Mouse (Mus musculus) lung, postnatal 0 days (tissue): ENCODE measurements around the gene Itpr2. TPM values are rescaled to one million over a fixed set of nuclear protein-coding genes. Genes with fewer than 3 reads are reported as not detected.

Experiments used
- ATAC-seq: fragments of 200-750 bp; cut with Nextera tagmentation; 2 replicates; pipeline ENCODE4 v1.8.0; 2017; ENCODE audit warnings: moderate library complexity
- DNase-seq: peaks from one replicate; pipeline ENCODE4 v3.0.0-alpha.2; 2016; ENCODE audit warnings: low spot score
- H3K27ac ChIP-seq: fragments of 300-500 bp; sonication (generic); 2 replicates; pipeline ENCODE4 v1.5.1; 2014; ENCODE audit warnings: antibody characterized with exemption, mild to moderate bottlenecking, low read length, mixed read lengths
- H3K27me3 ChIP-seq: fragments of 300-500 bp; sonication (generic); replicated peaks from 2 replicates; pipeline ENCODE4 v1.6.1; 2014; ENCODE audit warnings: low read length, mixed read lengths; ENCODE audit not compliant: insufficient read depth
- H3K36me3 ChIP-seq: fragments of 300-500 bp; sonication (generic); 2 replicates; pipeline ENCODE4 v1.6.1; 2014; ENCODE audit warnings: low read length, mixed read lengths; ENCODE audit not compliant: insufficient read depth
- H3K4me1 ChIP-seq: fragments of 300-500 bp; sonication (generic); 2 replicates; pipeline ENCODE4 v1.6.1; 2014; ENCODE audit warnings: antibody characterized with exemption, low read depth, low read length, mixed read lengths; ENCODE audit not compliant: insufficient read depth
- H3K4me2 ChIP-seq: fragments of 300-500 bp; sonication (generic); replicated peaks from 2 replicates; pipeline ENCODE4 v1.6.1; 2014; ENCODE audit warnings: low read depth, mild to moderate bottlenecking, low read length, moderate library complexity, mixed read lengths
- H3K4me3 ChIP-seq: fragments of 300-500 bp; sonication (generic); 2 replicates; pipeline ENCODE4 v1.5.1; 2014; ENCODE audit warnings: low read depth, low read length
- H3K9ac ChIP-seq: fragments of 300-500 bp; sonication (generic); replicated peaks from 2 replicates; pipeline ENCODE4 v1.6.1; 2014; ENCODE audit warnings: low read depth, mild to moderate bottlenecking
- H3K9me3 ChIP-seq: fragments of 300-500 bp; sonication (generic); 2 replicates; pipeline ENCODE4 v1.6.1; 2016; ENCODE audit warnings: low read length, mixed read lengths
- CTCF ChIP-seq: IDR thresholded peaks from 2 replicates; pipeline ENCODE4 v1.5.1; 2016; ENCODE audit warnings: antibody characterized with exemption, mild to moderate bottlenecking
- EP300 ChIP-seq: IDR thresholded peaks from 2 replicates; pipeline ENCODE4 v1.6.1; 2016; ENCODE audit warnings: antibody characterized with exemption, mild to moderate bottlenecking, control low read depth
- WGBS: fragments of 180-500 bp; shearing (Covaris S2); extraction: QIAGEN DNeasy Blood & Tissue Kit; methylation state at CpG from one replicate; pipeline ENCODE4 v1.1.7; 2014; 5-methylcytosine and 5-hydroxymethylcytosine counted together
- polyA plus RNA-seq: library from polyadenylated mRNA; unstranded; fragments of >200 nt; fragmentation: Nextera tagmentation; extraction: Ambion mirVana; gene quantifications from 2 replicates; pipeline ENCODE4 v1.2.1, GENCODE M21; 2015

Gene Itpr2
- polyA plus RNA-seq, 1 experiment from 2014 or later = 15.7 TPM

- DNase-seq (peak; percentile 17), ATAC-seq (peak; percentile 25; the same call in 1 of the 2 replicates)
- no peak overlapping the region for H3K4me3 ChIP-seq
- H3K4me1 ChIP-seq = no peaks in the 10 kb centered on the region
- no peak overlapping the region for H3K9ac ChIP-seq
- H3K36me3 ChIP-seq = no peaks in the 10 kb centered on the region
- TF ChIP-seq EP300 (no peak), CTCF (no peak)
- no peak overlapping the region for H3K27ac ChIP-seq
- H3K4me2 ChIP-seq = no peak overlapping the region
- WGBS = 73% methylated on average over 6 of the region's 6 CpGs
- H3K27me3 ChIP-seq = no peaks in the 10 kb centered on the region
- H3K9me3 ChIP-seq = no peaks in the 10 kb centered on the region
These were observed 290.8 kb downstream of the Itpr2 start for GRCm38 (mm10) chr6:146211233-146211632.

- ATAC-seq (peak; percentile 78), DNase-seq (peak; percentile 48)
- WGBS = 39% methylated on average over 6 of the region's 6 CpGs
These were observed 293.0 kb downstream of the Itpr2 start for GRCm38 (mm10) chr6:146208983-146209382.

GRCm38 (mm10) chr6:146207204-146207959 lies 294.6 kb downstream of the Itpr2 start:
- WGBS = 66% methylated on average over 10 of the region's 10 CpGs
- Histone ChIP-seq H3K4me2 (no peak overlapping the region), H3K4me3 (no peak overlapping the region), H3K9ac (no peak overlapping the region), H3K27ac (no peak overlapping the region), H3K27me3 (no peaks in the 10 kb centered on the region), H3K4me1 (no peaks in the 10 kb centered on the region), H3K36me3 (no peaks in the 10 kb centered on the region), H3K9me3 (no peaks in the 10 kb centered on the region)
- DNase-seq (no peak), ATAC-seq (peak; percentile 19; the same call in 1 of the 2 replicates)
- no peak for TF ChIP-seq CTCF
- TF ChIP-seq EP300 = no peak

More at GRCm38 (mm10) chr6:146208983-146209382, 293.0 kb downstream of the Itpr2 start:
- Histone ChIP-seq H3K27ac (no peak overlapping the region), H3K27me3 (no peaks in the 10 kb centered on the region), H3K4me1 (no peaks in the 10 kb centered on the region), H3K36me3 (no peaks in the 10 kb centered on the region), H3K4me2 (no peak overlapping the region), H3K9me3 (no peaks in the 10 kb centered on the region), H3K9ac (no peak overlapping the region), H3K4me3 (no peak overlapping the region)
- TF ChIP-seq CTCF (no peak), EP300 (no peak)

GRCm38 (mm10) chr6:146205136-146205535 lies 296.9 kb downstream of the Itpr2 start:
- H3K9ac ChIP-seq = no peak overlapping the region
- no peaks in the 10 kb centered on the region for H3K36me3 ChIP-seq
- no peaks in the 10 kb centered on the region for H3K4me1 ChIP-seq
- TF ChIP-seq EP300 = no peak
- TF ChIP-seq CTCF = no peak
- H3K4me2 ChIP-seq = no peak overlapping the region
- no peak overlapping the region for H3K27ac ChIP-seq
- WGBS = 45% methylated on average over 2 of the region's 2 CpGs
- DNase-seq (no peak), ATAC-seq (no peak)
- no peak overlapping the region for H3K4me3 ChIP-seq
- H3K27me3 ChIP-seq = no peaks in the 10 kb centered on the region
- no peaks in the 10 kb centered on the region for H3K9me3 ChIP-seq

GRCm38 (mm10) chr6:146204470-146204869 lies 297.6 kb downstream of the Itpr2 start:
- 48% methylated on average over 4 of the region's 4 CpGs for WGBS

GRCm38 (mm10) chr6:146197868-146198379 lies 304.1 kb downstream of the Itpr2 start:
- TF ChIP-seq CTCF (no peak), EP300 (no peak)
- no peaks in the 10 kb centered on the region for H3K36me3 ChIP-seq
- 92% methylated on average over 7 of the region's 7 CpGs for WGBS

More at GRCm38 (mm10) chr6:146204470-146204869, 297.6 kb downstream of the Itpr2 start:
- ATAC-seq (no peak), DNase-seq (no peak)
- no peaks in the 10 kb centered on the region for H3K9me3 ChIP-seq
- H3K9ac ChIP-seq = no peak overlapping the region
- H3K4me3 ChIP-seq = no peak overlapping the region
- H3K36me3 ChIP-seq = no peaks in the 10 kb centered on the region
- no peaks in the 10 kb centered on the region for H3K4me1 ChIP-seq
- TF ChIP-seq EP300 = no peak
- no peak for TF ChIP-seq CTCF
- no peak overlapping the region for H3K27ac ChIP-seq
- no peak overlapping the region for H3K4me2 ChIP-seq
- H3K27me3 ChIP-seq = no peaks in the 10 kb centered on the region

More at GRCm38 (mm10) chr6:146197868-146198379, 304.1 kb downstream of the Itpr2 start:
- Histone ChIP-seq H3K4me2 (no peak overlapping the region), H3K4me3 (no peak overlapping the region), H3K4me1 (no peaks in the 10 kb centered on the region), H3K27me3 (no peaks in the 10 kb centered on the region), H3K9ac (no peak overlapping the region), H3K9me3 (no peaks in the 10 kb centered on the region), H3K27ac (no peak overlapping the region)
- ATAC-seq = no peak
- DNase-seq = no peak
